Mouse (Mus musculus) cerebellum, postnatal 10 days (tissue): ENCODE data around the gene Hdac11.
"Not testable (repeated sequence)": the region's sequence is repeated elsewhere in the genome, so short reads cannot be mapped to it uniquely, and the experiment has no call there.

Experiments
- DNase-seq, 2 experiments: peaks; one replicate each; pipeline ENCODE4 v3.0.0; 2021; ENCODE audit warnings: mixed read lengths in 2 of 2

The Hdac11 gene

DNA sequence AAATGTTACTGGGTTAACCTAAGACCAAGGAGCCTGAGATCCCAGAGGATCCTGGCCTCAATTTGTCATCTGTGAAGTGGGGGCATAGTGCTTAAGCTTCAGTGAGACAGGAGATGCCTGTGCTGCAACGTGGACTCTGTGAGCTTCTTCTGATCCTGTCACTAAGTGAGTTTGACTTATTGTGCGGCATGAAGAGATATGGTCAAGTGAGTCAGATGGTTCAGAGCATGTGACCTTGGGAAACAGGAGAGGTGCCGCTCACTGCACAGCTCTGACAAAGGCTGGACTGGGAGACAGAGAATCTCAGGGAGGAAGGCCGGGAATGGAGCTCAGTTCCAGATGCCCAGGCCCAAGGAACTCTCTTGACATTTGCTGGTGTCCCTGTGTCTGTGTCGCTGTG is 49.3 kb downstream of the Hdac11 start:
- DNase-seq = no peak

DNA sequence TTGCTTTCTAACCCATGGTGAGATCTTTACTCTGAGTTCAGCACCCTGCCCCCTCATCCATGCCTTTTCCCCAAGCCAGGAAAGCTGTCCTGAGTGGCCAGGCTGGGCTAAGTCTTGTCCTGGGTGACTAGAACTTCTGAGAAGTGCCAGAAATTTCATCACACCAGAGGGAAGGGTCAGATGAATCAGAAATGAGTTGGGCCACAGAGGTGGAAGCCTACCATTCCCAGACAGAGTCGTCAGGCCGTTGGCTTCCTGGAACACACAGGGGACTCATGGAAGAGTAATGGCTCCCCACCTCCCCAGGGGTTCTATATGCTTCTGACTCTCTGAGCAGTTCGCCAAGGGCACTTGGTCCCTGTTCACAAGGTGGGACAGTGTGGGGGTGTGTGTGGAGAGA is 51.0 kb downstream of the Hdac11 start:
- DNase-seq = no peak

GRCm38 (mm10) chr6:91209780-91210179 is 53.3 kb downstream of the Hdac11 start:
- DNase-seq = no peak

GRCm38 (mm10) chr6:91210852-91211251 is 54.4 kb downstream of the Hdac11 start:
- DNase-seq = no peak

DNA sequence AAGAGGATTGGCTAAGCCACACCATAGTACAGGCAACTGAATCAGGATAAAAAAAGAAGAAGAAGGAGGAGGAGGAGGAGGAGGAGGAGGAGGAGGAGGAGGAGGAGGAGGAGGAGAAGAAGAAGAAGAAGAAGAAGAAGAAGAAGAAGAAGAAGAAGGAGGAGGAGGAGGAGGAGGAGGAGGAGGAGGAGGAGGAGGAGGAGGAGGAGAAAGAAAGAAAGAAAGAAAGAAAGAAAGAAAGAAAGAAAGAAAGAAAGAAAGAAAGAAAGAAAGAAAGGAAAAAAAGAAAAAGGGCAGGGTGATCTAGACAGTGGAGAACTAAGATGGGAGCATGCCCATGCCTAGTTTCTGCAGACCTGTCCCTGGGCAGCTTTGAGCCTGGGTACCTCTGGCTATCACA is 55.7 kb downstream of the Hdac11 start, which contains the start of gene Fbln2:
Fbln2 (plus strand) TSS at position 301 of the 400 bp plus-strand sequence.
- DNase-seq = not testable (repeated sequence)

- peak; percentile 53 to 61 for DNase-seq
Measured at GRCm38 (mm10) chr6:91212571-91212970, 56.1 kb downstream of the Hdac11 start.

DNA sequence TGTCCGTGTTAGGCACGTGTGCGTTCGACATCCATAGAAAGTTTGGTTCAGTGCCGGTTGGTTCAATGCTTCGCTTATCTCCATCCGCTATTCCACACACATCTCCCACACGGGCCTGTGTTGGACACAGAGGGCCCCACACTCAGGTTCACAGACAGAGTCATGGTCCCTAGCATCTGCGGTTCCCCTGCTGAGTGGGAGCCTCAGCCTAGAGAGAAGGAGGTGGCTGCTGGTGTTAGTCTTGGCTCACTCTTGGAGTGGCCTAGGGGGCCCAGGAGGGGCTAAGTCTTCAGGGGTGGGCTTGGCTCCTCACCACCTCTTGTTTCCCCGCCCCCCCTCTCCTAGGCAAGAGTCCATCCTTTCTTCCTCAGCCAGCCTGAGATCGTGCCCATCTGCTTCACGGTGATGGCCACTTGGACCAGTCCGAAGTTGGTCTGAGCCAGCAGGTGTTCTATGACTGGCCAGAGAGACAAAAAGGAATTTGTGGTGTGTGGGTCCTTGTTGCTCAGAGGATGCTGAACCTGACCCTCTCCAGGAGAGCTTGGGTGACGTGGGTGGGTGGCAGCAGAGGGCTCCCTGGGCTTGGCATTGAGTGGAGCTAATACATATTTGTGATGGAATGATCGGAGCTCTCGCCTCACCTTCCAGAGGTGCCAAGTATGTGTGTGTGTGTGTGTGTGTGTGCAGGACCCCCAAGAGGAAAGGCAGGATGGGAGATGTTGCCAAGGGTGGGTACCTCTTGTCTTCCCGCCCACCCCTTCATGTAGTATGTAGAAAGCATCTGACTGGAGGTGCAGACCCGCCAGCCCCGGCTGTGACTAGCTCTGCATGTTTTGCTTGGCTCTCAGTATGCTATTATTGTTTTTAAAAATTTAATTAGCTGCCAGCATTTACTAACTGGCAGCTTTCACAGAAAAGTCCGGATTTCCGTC is 57.1 kb downstream of the Hdac11 start:
- DNase-seq = peak; percentile 48 to 68

GRCm38 (mm10) chr6:91215454-91215853 is 59.0 kb downstream of the Hdac11 start:
- no peak for DNase-seq

GRCm38 (mm10) chr6:91218445-91218844 is 62.0 kb downstream of the Hdac11 start:
- DNase-seq = peak in 1 of 2 experiments; percentile 57

GRCm38 (mm10) chr6:91218871-91219270 is 62.4 kb downstream of the Hdac11 start:
- DNase-seq = no peak

DNA sequence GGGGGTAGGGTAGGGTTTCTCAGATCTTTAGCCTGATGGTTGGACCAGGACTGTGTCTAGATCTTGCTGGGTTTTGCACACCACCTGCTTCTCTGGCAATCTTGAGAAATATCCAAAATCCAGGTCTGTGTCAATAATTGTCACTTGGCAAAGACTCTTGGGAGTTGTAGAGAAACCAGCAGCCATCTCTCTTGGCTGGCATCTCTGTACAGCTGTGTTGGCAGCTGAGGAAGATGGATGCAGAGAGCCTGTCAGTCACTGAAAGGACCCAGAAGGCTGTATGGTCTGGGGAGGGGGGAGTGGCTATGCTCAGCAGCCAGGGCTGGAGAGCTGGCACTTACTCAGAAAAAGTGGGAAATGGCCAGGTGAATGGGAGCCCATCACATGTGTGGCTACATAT is 63.6 kb downstream of the Hdac11 start:
- peak in 1 of 2 experiments; percentile 44 for DNase-seq

- no peak for DNase-seq
Measured at GRCm38 (mm10) chr6:91221094-91221493, 64.6 kb downstream of the Hdac11 start.

DNA sequence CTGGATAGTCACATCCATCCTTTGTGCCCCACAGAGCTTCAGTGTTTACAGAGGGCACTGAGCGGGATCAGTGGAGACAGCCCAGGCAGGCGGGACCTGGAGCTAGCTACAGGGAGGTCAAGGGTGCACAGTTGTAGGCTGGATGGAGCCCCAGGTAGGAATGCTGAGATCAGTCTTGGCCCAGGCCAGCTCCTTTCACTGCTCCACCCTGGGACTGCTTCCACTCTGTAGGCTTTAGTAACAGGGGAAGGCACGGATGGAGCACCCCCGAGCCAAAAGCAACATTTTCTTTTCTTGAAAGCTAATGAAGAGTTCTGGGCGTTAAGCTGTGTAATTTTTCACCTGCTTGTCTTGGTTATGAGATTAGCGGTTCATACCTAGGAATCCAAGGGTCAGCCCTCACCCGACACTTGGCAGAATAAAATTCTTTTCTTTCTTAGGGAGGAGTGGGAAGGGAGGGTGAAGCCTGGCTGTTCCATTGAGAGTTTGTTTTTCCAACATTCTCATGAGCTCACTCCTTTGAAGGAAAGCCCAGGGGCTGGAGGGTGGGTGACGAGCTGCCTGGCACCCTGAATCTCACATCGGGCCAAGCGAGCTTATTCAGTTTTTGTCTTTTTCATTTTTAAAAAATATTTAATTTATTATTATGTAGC is 66.4 kb downstream of the Hdac11 start:
- DNase-seq = no peak
